Mouse (Mus musculus) liver, embryonic 12.5 days (tissue): Measurements from ENCODE around the gene Bicral. TPM values are rescaled to one million over a fixed set of nuclear protein-coding genes. Genes with fewer than 3 reads are reported as not detected.

Experiments used
- ATAC-seq: fragments of 200-750 bp; cut with Nextera tagmentation; 2 replicates; pipeline ENCODE4 v1.8.0; 2017; ENCODE audit warnings: moderate number of reproducible peaks, mild to moderate bottlenecking, moderate library complexity
- H3K27ac ChIP-seq: fragments of 300-500 bp; sonication (generic); 2 replicates; pipeline ENCODE4 v1.5.1; 2016; ENCODE audit warnings: mild to moderate bottlenecking
- H3K27me3 ChIP-seq: fragments of 300-500 bp; sonication (generic); replicated peaks from 2 replicates; pipeline ENCODE4 v1.6.1; 2016; ENCODE audit warnings: mild to moderate bottlenecking, moderate library complexity
- H3K36me3 ChIP-seq: fragments of 300-500 bp; sonication (generic); 2 replicates; pipeline ENCODE4 v1.6.1; 2016; ENCODE audit warnings: mild to moderate bottlenecking, moderate library complexity
- H3K4me1 ChIP-seq: fragments of 300-500 bp; sonication (generic); 2 replicates; pipeline ENCODE4 v1.6.1; 2016
- H3K4me2 ChIP-seq: fragments of 300-500 bp; sonication (generic); 2 replicates; pipeline ENCODE4 v1.6.1; 2016; ENCODE audit warnings: mild to moderate bottlenecking, moderate library complexity
- H3K4me3 ChIP-seq: fragments of 300-500 bp; sonication (generic); 2 replicates; pipeline ENCODE4 v1.5.1; 2016; ENCODE audit warnings: mild to moderate bottlenecking, moderate library complexity
- H3K9ac ChIP-seq: fragments of 300-500 bp; sonication (generic); 2 replicates; pipeline ENCODE4 v1.6.1; 2016; ENCODE audit warnings: mild to moderate bottlenecking, moderate library complexity
- H3K9me3 ChIP-seq: fragments of 300-500 bp; sonication (generic); replicated peaks from 2 replicates; pipeline ENCODE4 v1.6.1; 2016; ENCODE audit warnings: mild to moderate bottlenecking, moderate library complexity
- WGBS: fragments of 180-500 bp; shearing (Covaris S2); methylation state at CpG from one replicate; pipeline ENCODE4 v1.1.7; 2016; ENCODE audit not compliant: insufficient replicate concordance; 5-methylcytosine and 5-hydroxymethylcytosine counted together
- polyA plus RNA-seq: library from polyadenylated mRNA; unstranded; fragments of >200 nt; fragmentation: Nextera tagmentation; extraction: Ambion mirVana; gene quantifications from 2 replicates; pipeline ENCODE4 v1.2.1, GENCODE M21; 2016

Bicral gene
- polyA plus RNA-seq, 1 experiment from 2014 or later = 5.2 TPM

DNA sequence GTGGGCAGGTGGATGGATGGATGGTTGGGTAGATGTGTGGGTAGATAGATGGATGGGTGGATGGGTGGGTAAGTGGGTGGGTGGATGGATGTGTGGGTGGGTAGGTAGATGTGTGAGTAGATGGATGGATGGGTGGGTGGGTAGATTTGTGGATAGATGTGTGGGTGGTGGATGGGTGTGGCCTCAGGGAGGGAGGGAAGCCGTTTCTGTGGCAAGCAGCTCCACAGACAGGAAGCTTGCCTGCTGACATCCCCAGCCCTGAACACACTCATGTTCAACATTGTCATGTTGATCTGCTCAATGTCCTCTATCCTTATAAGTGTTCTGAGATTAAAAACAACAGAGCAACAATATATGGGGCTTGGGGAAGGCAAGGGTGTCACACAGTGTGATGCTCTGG, 12.6 kb upstream of the Bicral start:
- WGBS = 20% methylated on average over 1 of the region's 1 CpGs
- Histone ChIP-seq H3K4me2 (no peak overlapping the region), H3K27ac (no peak overlapping the region), H3K4me3 (no peak overlapping the region), H3K9me3 (no peaks in the 10 kb centered on the region), H3K36me3 (no peaks in the 10 kb centered on the region), H3K4me1 (peaks cover 32% of the 10 kb centered on the region), H3K9ac (no peak overlapping the region), H3K27me3 (no peaks in the 10 kb centered on the region)
- ATAC-seq = no peak

DNA sequence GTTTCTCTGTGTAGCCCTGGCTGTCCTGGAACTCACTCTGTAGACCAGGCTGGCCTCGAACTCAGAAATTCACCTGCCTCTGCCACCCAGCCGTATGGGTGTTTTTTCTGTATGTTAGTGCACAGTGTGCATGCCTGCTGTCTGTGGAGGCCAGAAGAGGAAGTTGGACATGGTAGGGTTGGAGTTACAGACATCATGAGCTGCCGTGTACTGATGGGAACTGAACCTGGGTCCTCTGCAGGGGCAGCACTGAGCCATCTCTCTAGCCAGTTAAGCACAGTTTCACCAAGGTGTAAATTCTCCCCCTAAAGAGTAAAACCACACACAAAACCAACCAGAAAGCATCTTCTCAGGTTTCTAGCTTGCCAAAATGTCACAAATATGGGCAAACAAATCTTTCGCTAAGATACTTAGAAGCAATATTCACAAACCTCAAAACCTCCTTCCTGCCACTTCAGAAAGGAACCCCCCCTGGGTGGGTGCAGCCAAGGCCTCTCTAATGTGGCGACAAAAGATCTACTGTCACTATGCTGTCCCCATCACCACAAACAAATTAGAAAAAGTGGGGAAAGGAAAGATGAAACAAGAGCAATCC, 12.0 kb upstream of the Bicral start:
- no peak for ATAC-seq
- H3K4me2 ChIP-seq = no peak overlapping the region
- H3K9me3 ChIP-seq = no peaks in the 10 kb centered on the region
- H3K9ac ChIP-seq = no peak overlapping the region
- no peaks in the 10 kb centered on the region for H3K27me3 ChIP-seq
- H3K36me3 ChIP-seq = no peaks in the 10 kb centered on the region
- H3K4me3 ChIP-seq = no peak overlapping the region
- WGBS = 73% methylated on average over 5 of the region's 5 CpGs
- no peak overlapping the region for H3K27ac ChIP-seq
- H3K4me1 ChIP-seq = peaks cover 34% of the 10 kb centered on the region

DNA sequence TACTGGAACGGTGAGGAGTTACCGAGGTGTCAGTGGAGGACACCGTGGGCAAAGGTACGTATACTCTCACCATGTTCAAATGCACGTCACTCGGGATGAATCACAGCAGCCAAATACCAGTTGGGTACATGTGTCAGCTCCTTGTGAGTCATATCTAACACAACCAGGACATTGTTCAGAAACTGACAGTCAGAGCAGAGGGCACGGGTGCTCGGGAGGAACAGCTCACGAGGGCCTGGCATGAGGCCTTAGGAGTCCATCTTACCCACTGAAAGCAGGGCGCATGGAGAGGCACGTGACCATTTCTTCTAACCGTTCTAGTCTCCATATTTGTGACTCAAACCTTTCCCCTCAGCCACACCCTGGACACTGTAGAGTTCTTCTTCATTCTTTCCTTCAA, 8.6 kb upstream of the Bicral start:
- no peak for ATAC-seq
- Histone ChIP-seq H3K4me3 (no peak overlapping the region), H3K9ac (no peak overlapping the region), H3K4me1 (peaks cover 37% of the 10 kb centered on the region), H3K9me3 (no peaks in the 10 kb centered on the region), H3K4me2 (no peak overlapping the region), H3K27me3 (no peaks in the 10 kb centered on the region), H3K27ac (no peak overlapping the region), H3K36me3 (no peaks in the 10 kb centered on the region)
- 78% methylated on average over 12 of the region's 12 CpGs for WGBS

DNA sequence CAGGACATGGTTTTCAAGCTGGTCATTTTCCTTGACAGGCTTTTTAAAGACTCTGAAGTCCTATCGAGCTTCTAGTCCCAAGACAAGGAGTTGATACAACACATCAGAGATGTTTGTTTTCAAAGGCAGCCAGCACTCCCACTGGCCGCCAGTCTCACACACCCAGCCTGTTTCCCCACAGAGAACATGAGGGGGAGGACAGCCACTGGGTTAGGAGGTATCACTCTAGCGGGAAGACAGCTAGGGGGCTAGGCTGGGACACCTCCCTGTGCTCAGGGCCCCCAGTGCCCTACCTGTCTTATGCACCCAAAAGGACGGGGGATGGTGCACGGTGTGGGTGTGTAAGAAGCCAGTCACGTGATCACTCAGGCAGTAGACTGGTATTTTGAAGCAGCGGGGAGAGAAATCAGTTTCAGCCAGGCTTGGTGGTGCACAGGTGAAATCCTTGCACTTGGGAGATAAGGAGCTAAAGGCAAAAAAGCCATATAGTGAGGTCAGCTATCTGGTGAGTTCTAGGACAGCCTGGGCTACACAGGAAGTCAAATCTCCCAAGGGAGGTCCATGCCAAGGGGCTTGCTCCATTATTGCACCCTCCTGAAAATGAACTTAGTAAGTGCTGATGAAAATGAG, 6.4 kb upstream of the Bicral start:
- Histone ChIP-seq H3K9me3 (no peaks in the 10 kb centered on the region), H3K36me3 (no peaks in the 10 kb centered on the region), H3K27me3 (no peaks in the 10 kb centered on the region), H3K4me2 (peak overlapping the region; percentile 26), H3K4me1 (peaks cover 23% of the 10 kb centered on the region), H3K27ac (no peak overlapping the region), H3K9ac (no peak overlapping the region), H3K4me3 (no peak overlapping the region)
- peak; percentile 74 for ATAC-seq
- 32% methylated on average over 7 of the region's 7 CpGs for whole genome bisulfite sequencing

DNA sequence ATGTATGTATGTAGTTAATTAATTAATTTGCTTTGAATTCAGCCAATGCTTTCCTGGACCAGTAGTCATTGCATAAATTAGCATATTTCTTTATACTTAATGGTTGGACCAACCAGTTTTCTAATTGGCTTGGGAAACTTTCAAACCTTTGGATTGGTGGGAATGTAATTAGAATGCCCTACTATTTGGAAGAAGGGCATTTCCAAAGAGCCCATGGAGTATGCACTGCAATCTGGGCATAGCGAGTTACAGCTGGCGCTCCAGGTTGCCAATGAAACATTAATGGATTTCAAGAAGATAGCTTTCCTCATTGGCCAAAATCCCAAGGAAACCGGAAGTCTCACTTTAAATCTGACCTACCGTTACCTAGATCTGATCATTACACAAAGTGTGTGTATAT, 1.8 kb upstream of the Bicral start:
- WGBS = 93% methylated on average over 4 of the region's 4 CpGs
- Histone ChIP-seq H3K4me1 (peaks cover 33% of the 10 kb centered on the region), H3K4me2 (no peak overlapping the region), H3K9me3 (no peaks in the 10 kb centered on the region), H3K27ac (no peak overlapping the region), H3K9ac (no peak overlapping the region), H3K4me3 (no peak overlapping the region), H3K27me3 (no peaks in the 10 kb centered on the region), H3K36me3 (no peaks in the 10 kb centered on the region)
- ATAC-seq = no peak

DNA sequence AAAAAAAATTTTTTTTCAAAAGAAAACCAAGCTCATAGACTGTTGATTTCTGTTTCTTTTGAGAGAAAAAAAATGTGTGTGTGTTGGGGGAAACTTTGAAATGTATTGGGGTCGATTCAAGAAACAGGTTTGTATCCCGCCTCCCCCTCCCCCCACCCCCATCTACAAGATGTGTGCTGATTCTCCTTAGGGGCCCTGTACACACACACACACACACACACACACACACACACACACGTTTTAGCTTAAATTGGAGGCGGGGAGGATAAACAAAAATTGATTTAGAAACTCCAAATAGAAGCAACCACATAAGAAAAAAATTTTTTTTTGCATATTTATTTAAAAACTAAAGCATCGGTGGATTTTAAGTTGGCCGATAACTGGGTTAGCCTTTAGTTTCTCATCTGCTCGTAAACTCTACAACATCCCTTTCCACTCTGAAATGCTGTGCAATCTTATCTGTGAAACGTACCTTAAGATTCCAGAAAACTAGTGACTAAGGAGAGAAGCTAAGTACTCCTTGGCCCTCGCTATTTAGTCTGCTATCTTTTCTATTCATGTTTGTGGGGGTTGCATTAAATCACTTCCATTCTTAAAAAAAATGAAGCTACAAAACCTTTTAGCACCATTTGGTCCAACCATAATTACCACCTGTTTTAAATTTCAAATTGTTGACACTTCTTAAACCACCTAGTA, 615 bp upstream of the Bicral start:
- Histone ChIP-seq H3K36me3 (no peaks in the 10 kb centered on the region), H3K27ac (peak overlapping the region; percentile 99), H3K4me2 (peak overlapping the region; percentile 74), H3K9ac (peak overlapping the region; percentile 100), H3K4me1 (peaks cover 33% of the 10 kb centered on the region), H3K27me3 (no peaks in the 10 kb centered on the region), H3K9me3 (no peaks in the 10 kb centered on the region), H3K4me3 (peak overlapping the region; percentile 97)
- WGBS = 16% methylated on average over 9 of the region's 9 CpGs
- no peak for ATAC-seq

DNA sequence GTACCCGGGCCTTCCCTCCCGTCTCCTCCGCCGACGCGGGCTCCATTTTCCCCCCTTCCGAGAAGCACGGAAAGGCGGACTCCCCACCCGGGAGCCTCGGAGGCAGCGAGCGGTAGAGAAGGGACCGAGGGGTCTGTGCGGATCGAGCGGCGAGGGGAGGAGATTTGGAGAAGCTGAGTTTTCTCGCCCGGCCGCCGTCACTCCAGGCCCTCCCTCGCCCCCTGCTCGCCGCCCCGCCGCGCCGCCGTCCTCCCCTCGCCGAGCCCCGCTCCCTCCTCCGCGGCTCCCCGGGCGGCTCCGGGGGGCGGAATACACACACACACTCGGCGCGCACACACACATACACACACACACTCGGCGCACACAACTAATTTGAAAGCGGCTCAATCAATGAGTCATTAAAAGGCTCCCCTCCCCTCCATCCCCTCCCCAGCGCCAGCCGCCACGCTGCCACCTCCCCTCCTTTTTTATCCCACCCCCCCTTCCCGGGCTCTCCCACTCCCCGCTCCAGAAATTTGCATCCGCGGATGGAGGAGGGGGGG, 850 bp downstream of the Bicral start:
- peak; percentile 76 for ATAC-seq
- Histone ChIP-seq H3K9me3 (no peaks in the 10 kb centered on the region), H3K36me3 (no peaks in the 10 kb centered on the region), H3K4me1 (peaks cover 43% of the 10 kb centered on the region), H3K4me2 (peak overlapping the region; percentile 74), H3K4me3 (peak overlapping the region; percentile 97), H3K9ac (peak overlapping the region; percentile 100), H3K27ac (peak overlapping the region; percentile 99), H3K27me3 (no peaks in the 10 kb centered on the region)
- WGBS = under 1% methylated on average over 43 of the region's 52 CpGs

DNA sequence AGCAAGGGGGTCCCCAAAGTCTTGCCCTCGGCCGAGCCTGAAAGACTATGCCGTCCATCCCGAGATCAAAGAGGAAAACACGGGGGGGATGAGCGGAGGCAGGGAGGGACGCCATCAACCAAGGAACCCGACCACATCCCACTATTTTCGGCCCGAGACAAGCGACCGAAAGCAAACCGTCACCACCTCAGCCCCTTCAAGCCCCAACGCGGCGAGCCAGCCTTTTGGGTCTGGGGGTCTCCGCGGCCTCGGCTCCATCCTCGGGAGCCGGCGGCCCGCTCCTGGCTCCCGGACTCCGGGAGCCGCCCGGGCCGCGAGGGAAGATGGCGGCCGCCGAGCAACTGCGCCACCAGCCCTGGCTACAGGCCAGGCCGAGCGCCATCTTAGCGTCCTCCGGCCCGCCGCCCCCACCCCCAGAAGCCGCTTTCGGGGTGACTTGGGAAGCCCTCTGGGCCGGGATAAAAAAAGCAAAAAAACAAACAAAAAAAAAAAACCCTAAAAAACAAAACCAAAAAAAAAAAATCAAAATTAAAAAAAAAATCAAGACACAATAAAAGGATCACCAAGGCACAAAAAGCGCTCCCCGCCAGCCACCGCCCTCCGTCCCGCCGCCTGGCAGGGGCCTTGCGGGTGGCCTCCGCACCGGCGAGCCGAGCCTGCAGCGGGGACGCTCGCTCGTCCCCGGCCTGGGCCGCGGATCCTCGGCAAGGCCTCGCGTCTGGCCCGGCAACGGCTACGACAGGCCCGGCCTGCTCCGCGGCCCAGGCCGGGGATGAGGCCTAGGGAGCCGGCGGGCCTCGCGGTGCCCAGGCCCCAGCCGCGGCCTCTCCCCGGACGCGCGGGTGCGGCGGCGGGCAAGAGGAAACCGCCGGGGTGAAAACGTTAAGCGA, 1.6 kb downstream of the Bicral start:
- Histone ChIP-seq H3K9ac (peak overlapping the region; percentile 100), H3K4me3 (peak overlapping the region; percentile 97), H3K4me2 (peak overlapping the region; percentile 74), H3K9me3 (no peaks in the 10 kb centered on the region), H3K27me3 (no peaks in the 10 kb centered on the region), H3K36me3 (no peaks in the 10 kb centered on the region), H3K27ac (peak overlapping the region; percentile 99), H3K4me1 (peaks cover 47% of the 10 kb centered on the region)
- ATAC-seq = peak; percentile 74
- under 1% methylated on average over 87 of the region's 87 CpGs for WGBS

DNA sequence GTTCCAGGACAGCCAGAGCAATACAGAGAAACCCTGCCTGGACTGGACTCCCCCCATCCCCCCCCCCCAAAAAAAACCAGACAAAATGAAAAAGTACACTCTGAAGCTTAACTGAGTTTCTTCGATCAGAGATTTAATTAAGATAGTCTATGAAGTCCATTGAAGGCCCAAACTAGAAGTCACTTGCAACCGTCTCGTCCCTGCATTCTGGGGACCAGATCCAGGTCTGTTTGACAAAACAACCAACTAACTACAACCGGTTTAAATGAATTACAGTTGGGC, 2.2 kb downstream of the Bicral start:
- peaks cover 47% of the 10 kb centered on the region for H3K4me1 ChIP-seq
- peak overlapping the region; percentile 100 for H3K9ac ChIP-seq
- no peaks in the 10 kb centered on the region for H3K9me3 ChIP-seq
- H3K4me3 ChIP-seq = peak overlapping the region; percentile 97
- H3K4me2 ChIP-seq = peak overlapping the region; percentile 74
- 12% methylated on average over 4 of the region's 4 CpGs for WGBS
- H3K27ac ChIP-seq = peak overlapping the region; percentile 99
- H3K27me3 ChIP-seq = no peaks in the 10 kb centered on the region
- no peak for ATAC-seq
- no peaks in the 10 kb centered on the region for H3K36me3 ChIP-seq

DNA sequence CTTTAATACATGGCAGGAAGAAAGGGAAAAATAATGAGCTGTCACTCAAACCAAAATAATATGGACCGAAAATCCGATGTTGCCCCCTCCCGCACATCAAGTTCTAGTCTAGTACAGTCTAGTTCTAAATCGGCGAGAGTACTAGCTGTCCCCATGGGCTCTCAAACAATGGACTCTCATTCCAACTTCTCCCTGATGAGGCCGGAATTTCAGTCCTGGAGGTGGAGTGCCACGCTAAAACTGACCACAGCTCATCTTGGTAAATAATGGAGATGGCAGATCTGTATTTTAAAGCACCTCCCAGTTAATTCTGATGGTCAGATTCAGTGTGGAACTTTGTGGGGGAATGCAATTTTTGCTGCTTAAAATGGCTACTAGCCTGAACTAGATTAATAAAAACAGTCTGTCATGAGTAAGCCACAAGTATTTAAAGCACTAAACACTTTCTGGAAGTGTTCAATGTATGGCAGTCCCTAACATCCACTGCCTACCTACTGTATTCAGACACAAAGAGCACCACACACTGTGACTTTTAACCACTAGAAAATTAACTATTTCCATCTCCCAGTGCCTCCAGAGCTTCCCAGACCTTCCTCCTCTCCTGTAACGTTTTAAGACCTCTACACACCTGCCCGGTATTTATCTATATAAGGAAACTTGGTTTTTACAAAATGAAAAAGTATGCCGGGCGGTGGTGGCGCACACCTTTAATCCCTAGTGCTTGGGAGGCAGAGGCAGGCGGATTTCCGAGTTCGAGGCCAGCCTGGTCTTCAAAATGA, 2.8 kb downstream of the Bicral start:
- Histone ChIP-seq H3K9ac (peak overlapping the region; percentile 100), H3K27me3 (no peaks in the 10 kb centered on the region), H3K4me2 (peak overlapping the region; percentile 74), H3K4me3 (peak overlapping the region; percentile 97), H3K27ac (peak overlapping the region; percentile 99), H3K9me3 (no peaks in the 10 kb centered on the region), H3K36me3 (0 out of 2 replicates have a peak, but pooled peaks cover 4% of the 10 kb centered on the region), H3K4me1 (peaks cover 47% of the 10 kb centered on the region)
- WGBS = 55% methylated on average over 15 of the region's 15 CpGs
- ATAC-seq = no peak

DNA sequence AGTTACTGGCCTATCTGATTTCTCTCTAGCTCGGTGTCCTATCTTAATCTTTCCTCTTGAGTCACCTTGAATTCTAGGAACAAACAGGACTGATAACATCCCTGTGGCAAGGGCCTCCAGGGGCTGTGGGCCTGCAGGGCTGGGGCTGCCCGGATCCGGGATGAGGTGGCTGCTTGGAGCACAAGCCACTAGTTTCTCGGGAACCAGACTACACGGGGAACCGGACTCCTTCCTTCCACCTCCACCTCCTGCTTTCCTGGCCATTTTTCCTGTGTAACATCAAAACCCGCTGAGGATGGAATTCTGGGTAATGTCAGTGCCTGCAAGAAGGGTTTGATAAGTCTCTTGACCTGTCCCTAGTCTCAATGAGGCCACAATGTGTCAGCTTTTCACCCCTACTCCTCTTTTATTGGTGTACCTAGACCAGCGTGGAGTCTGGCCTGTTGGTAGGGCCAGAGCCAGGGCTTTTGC, 3.6 kb downstream of the Bicral start:
- peak overlapping the region; percentile 81 for H3K27ac ChIP-seq
- peaks cover 47% of the 10 kb centered on the region for H3K4me1 ChIP-seq
- H3K9me3 ChIP-seq = no peaks in the 10 kb centered on the region
- H3K36me3 ChIP-seq = 0 out of 2 replicates have a peak, but pooled peaks cover 5% of the 10 kb centered on the region
- no peak for ATAC-seq
- H3K4me3 ChIP-seq = peak overlapping the region; percentile 13; the same call in 1 of the 2 replicates
- H3K27me3 ChIP-seq = no peaks in the 10 kb centered on the region
- WGBS = 36% methylated on average over 8 of the region's 8 CpGs
- H3K4me2 ChIP-seq = peak overlapping the region; percentile 74
- peak overlapping the region; percentile 57 for H3K9ac ChIP-seq
